Mouse (Mus musculus): ENCODE results near the gene Clec10a. TPM values are rescaled to one million over a fixed set of nuclear protein-coding genes. Genes with fewer than 3 reads are reported as not detected.

Clec10a gene
- polyA plus RNA-seq, 2 experiments: 1.6 to 1.8 TPM

- H3K27ac ChIP-seq (replicated peaks; ENCODE audit: low read depth, low read length): no peak overlapping the region
- 87% methylated on average over 11 of the region's 11 CpGs for WGBS
- H3K27me3 ChIP-seq (ENCODE audit: control insufficient read depth, insufficient read depth, low read length): no peaks in the 10 kb centered on the region
- ATAC-seq (ENCODE audit: low FRiP score, low read depth) (no peak), DNase-seq (ENCODE audit: low spot score) (no peak)
- H3K4me2 ChIP-seq (replicated peaks; ENCODE audit: low read depth, low read length, severe bottlenecking): no peak overlapping the region
- no peaks in the 10 kb centered on the region for H3K4me1 ChIP-seq (ENCODE audit: control insufficient read depth, insufficient read depth, low read length)
- no peaks in the 10 kb centered on the region for H3K36me3 ChIP-seq (ENCODE audit: control insufficient read depth, insufficient read depth, low read length)
- TF ChIP-seq POLR2A (IDR thresholded peaks at IDR 0.05; ENCODE audit: borderline replicate concordance, extremely low read depth, insufficient read depth, insufficient read length): no peak
- no peak overlapping the region for H3K9ac ChIP-seq (ENCODE audit: low read depth, low read length, severe bottlenecking)
- H3K9me3 ChIP-seq (ENCODE audit: control insufficient read depth, low read length): no peaks in the 10 kb centered on the region
- H3K4me3 ChIP-seq (replicated peaks; ENCODE audit: low read length): no peak overlapping the region
These were observed 22.3 kb downstream of the Clec10a start for GRCm38 (mm10) chr11:70178311-70178710.

GRCm38 (mm10) chr11:70178756-70179155 lies 22.8 kb downstream of the Clec10a start:
- no peak overlapping the region for H3K27ac ChIP-seq (replicated peaks; ENCODE audit: low read depth, low read length)
- H3K9ac ChIP-seq (ENCODE audit: low read depth, low read length, severe bottlenecking): no peak overlapping the region
- H3K27me3 ChIP-seq (ENCODE audit: control insufficient read depth, insufficient read depth, low read length): no peaks in the 10 kb centered on the region
- no peak overlapping the region for H3K4me3 ChIP-seq (replicated peaks; ENCODE audit: low read length)
- H3K36me3 ChIP-seq (ENCODE audit: control insufficient read depth, insufficient read depth, low read length): no peaks in the 10 kb centered on the region
- no peak overlapping the region for H3K4me2 ChIP-seq (replicated peaks; ENCODE audit: low read depth, low read length, severe bottlenecking)
- no peak for TF ChIP-seq POLR2A (IDR thresholded peaks at IDR 0.05; ENCODE audit: borderline replicate concordance, extremely low read depth, insufficient read depth, insufficient read length)
- ATAC-seq (ENCODE audit: low FRiP score, low read depth): no peak
- no peaks in the 10 kb centered on the region for H3K4me1 ChIP-seq (ENCODE audit: control insufficient read depth, insufficient read depth, low read length)
- 79% methylated on average over 11 of the region's 11 CpGs for WGBS
- DNase-seq (ENCODE audit: low spot score): no peak
- H3K9me3 ChIP-seq (ENCODE audit: control insufficient read depth, low read length): no peaks in the 10 kb centered on the region

GRCm38 (mm10) chr11:70179401-70179800 lies 23.4 kb downstream of the Clec10a start:
- Histone ChIP-seq H3K36me3 (ENCODE audit: control insufficient read depth, insufficient read depth, low read length) (no peaks in the 10 kb centered on the region), H3K9ac (ENCODE audit: low read depth, low read length, severe bottlenecking) (no peak overlapping the region), H3K9me3 (ENCODE audit: control insufficient read depth, low read length) (no peaks in the 10 kb centered on the region), H3K4me1 (ENCODE audit: control insufficient read depth, insufficient read depth, low read length) (no peaks in the 10 kb centered on the region), H3K27me3 (ENCODE audit: control insufficient read depth, insufficient read depth, low read length) (no peaks in the 10 kb centered on the region), H3K4me3 (replicated peaks; ENCODE audit: low read length) (no peak overlapping the region), H3K27ac (replicated peaks; ENCODE audit: low read depth, low read length) (no peak overlapping the region), H3K4me2 (replicated peaks; ENCODE audit: low read depth, low read length, severe bottlenecking) (peak overlapping the region; percentile 11)
- no peak for TF ChIP-seq POLR2A (IDR thresholded peaks at IDR 0.05; ENCODE audit: borderline replicate concordance, extremely low read depth, insufficient read depth, insufficient read length)
- no peak; the same call in 1 of the 2 replicates for ATAC-seq (ENCODE audit: low FRiP score, low read depth)
- WGBS: 30% methylated on average over 14 of the region's 14 CpGs
- peak; percentile 14 for DNase-seq (ENCODE audit: low spot score)

- 88% methylated on average over 4 of the region's 4 CpGs for WGBS
- no peak overlapping the region for H3K4me3 ChIP-seq (replicated peaks; ENCODE audit: low read length)
- no peaks in the 10 kb centered on the region for H3K36me3 ChIP-seq (ENCODE audit: control insufficient read depth, insufficient read depth, low read length)
- H3K27ac ChIP-seq (replicated peaks; ENCODE audit: low read depth, low read length): no peak overlapping the region
- ATAC-seq (ENCODE audit: low FRiP score, low read depth): no peak
- no peaks in the 10 kb centered on the region for H3K9me3 ChIP-seq (ENCODE audit: control insufficient read depth, low read length)
- no peak for TF ChIP-seq POLR2A (IDR thresholded peaks at IDR 0.05; ENCODE audit: borderline replicate concordance, extremely low read depth, insufficient read depth, insufficient read length)
- DNase-seq (ENCODE audit: low spot score): no peak
- no peak overlapping the region for H3K9ac ChIP-seq (ENCODE audit: low read depth, low read length, severe bottlenecking)
- no peaks in the 10 kb centered on the region for H3K4me1 ChIP-seq (ENCODE audit: control insufficient read depth, insufficient read depth, low read length)
- H3K4me2 ChIP-seq (replicated peaks; ENCODE audit: low read depth, low read length, severe bottlenecking): no peak overlapping the region
- H3K27me3 ChIP-seq (ENCODE audit: control insufficient read depth, insufficient read depth, low read length): no peaks in the 10 kb centered on the region
These were observed 24.5 kb downstream of the Clec10a start for GRCm38 (mm10) chr11:70180496-70180895.

- H3K36me3 ChIP-seq (ENCODE audit: control insufficient read depth, insufficient read depth, low read length): no peaks in the 10 kb centered on the region
- no peak for DNase-seq (ENCODE audit: low spot score)
- H3K9me3 ChIP-seq (ENCODE audit: control insufficient read depth, low read length): no peaks in the 10 kb centered on the region
- H3K4me1 ChIP-seq (ENCODE audit: control insufficient read depth, insufficient read depth, low read length): no peaks in the 10 kb centered on the region
- no peak overlapping the region for H3K4me3 ChIP-seq (replicated peaks; ENCODE audit: low read length)
- H3K4me2 ChIP-seq (replicated peaks; ENCODE audit: low read depth, low read length, severe bottlenecking): no peak overlapping the region
- no peaks in the 10 kb centered on the region for H3K27me3 ChIP-seq (ENCODE audit: control insufficient read depth, insufficient read depth, low read length)
- H3K9ac ChIP-seq (ENCODE audit: low read depth, low read length, severe bottlenecking): no peak overlapping the region
- no peak for TF ChIP-seq POLR2A (IDR thresholded peaks at IDR 0.05; ENCODE audit: borderline replicate concordance, extremely low read depth, insufficient read depth, insufficient read length)
- ATAC-seq (ENCODE audit: low FRiP score, low read depth): no peak
- H3K27ac ChIP-seq (replicated peaks; ENCODE audit: low read depth, low read length): no peak overlapping the region
- 68% methylated on average over 7 of the region's 7 CpGs for whole genome bisulfite sequencing
These were observed 29.1 kb downstream of the Clec10a start for GRCm38 (mm10) chr11:70185120-70185519.

All from limb, embryonic 14.5 days (tissue).